Mouse (Mus musculus): ENCODE data around the gene Enox1. TPM values are rescaled to one million over a fixed set of nuclear protein-coding genes. Genes with fewer than 3 reads are reported as not detected.

Gene Enox1
- total RNA-seq, 2 experiments from 2014 or later, result 4.9 to 9.4 TPM

DNA sequence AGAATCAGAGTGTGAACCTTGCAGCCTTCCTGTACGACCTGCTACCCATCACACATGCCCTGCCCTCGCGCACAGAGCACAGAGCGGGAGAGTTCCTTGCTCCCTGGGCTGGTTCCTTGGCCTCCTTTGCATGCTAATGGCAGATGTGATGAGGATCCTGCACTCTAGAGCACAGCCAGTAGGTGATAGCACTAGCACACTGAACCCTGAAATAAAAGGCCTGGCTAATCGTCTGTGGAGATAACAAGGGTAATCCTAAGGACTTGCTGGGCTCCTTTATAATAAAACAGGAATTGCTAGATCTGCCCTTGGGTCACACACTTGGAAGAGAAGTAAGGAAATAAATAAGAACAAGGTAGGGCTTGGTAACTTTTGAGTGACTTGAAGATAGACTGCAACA lies 215.4 kb downstream of the Enox1 start:
- no peak for DNase-seq

DNA sequence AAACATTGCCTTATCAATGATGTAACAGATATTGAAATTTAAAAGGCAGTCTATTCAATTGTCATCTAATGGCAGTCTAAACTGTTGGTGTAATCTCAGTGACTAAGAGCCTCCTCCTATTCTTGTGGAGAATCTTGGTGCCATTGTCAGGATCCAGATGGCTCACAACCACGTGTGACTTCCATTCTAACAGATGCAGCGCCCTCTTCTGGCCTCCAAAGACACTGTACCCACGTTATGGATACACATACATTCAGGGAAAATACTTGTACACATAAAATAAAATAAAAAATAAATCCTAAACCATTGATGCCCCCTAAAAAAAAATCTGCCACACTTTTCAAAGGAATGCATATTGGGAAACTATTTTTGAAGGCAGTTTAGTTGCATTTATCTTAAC lies 216.6 kb downstream of the Enox1 start:
- no peak for DNase-seq

DNA sequence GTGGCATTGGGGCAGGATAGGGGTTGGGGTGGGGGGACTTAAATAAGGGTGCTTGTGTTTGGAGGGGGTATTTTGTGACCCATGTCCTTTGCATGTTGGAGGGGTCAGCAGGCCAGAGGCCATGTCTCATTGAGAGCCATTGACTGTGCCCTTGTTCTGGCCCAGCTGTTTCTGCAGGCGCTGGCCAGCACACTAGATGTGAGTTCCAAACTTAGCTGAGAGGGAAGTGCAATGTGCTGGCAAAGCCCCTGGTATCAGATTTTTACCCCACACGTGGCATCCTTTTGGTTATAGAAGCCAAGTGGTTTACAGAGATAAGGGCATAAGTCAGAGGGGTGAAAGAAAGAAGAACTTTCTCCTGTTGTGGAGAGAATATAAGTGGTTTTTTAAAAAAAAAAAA lies 218.5 kb downstream of the Enox1 start:
- DNase-seq, result no peak

DNA sequence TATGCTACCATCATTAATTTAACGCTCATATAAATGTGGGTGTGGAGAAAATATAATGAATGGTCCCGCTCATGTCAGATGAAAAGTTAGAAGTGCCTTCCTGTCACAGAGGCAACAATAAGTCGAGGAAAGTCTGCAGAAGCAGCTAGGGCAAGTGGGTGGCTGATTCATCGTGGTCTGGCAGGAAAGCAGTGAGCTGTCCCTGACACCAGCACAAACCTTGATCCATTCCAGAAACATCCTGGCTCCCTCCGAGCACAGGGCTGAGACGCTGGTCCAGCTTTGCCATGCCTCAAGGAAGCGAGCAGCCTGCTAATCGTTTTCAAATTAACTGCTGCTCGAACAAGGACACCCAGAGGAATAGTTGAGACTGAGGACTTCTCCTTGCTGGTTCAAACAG lies 219.1 kb downstream of the Enox1 start:
- peak; percentile 70 for DNase-seq

DNA sequence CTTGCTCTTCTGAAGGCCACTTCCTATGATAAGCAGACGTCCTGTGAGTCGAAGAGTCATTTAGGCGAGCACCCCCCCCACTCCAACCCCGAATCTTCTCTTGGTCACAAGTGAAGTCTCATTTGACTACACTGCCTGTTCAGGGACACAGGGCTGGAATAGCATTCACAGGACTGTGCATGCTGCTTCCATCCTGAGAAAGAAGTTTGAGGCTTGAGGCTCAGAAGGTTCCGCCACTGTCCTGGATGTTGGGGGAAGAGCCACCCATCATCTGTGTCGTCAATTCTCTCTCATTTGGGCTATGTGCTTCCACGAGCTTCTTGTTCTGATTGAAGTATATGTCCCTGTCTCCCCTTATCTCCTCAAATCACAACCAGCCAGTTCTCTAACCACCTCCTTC lies 220.2 kb downstream of the Enox1 start:
- DNase-seq, result no peak

- DNase-seq, result no peak
These were observed 220.9 kb downstream of the Enox1 start for GRCm38 (mm10) chr14:77377439-77377838.

GRCm38 (mm10) chr14:77377873-77378272 lies 221.3 kb downstream of the Enox1 start:
- no peak for DNase-seq

- DNase-seq, result no peak
These were observed 225.0 kb downstream of the Enox1 start for GRCm38 (mm10) chr14:77381532-77381931.

DNA sequence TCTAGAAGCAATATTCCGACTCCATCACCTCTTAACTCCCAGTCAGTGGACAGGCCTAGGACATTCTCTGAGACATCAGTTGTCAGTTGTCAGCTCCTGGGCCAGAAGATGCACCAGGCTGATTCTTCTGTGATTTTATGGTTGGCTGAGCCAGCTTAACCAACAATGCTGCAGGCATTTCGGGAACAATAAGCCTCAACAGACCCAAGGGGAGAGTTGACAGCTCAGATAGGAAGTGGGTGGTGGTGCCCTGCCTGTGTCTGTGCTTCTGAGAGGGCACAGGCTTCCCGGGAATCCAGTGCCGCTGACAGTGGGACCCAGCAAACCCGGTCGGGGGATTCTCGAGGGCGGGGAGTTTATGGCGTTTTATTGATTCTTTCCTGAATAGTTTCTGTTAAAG lies 229.1 kb downstream of the Enox1 start:
- DNase-seq, result no peak

DNA sequence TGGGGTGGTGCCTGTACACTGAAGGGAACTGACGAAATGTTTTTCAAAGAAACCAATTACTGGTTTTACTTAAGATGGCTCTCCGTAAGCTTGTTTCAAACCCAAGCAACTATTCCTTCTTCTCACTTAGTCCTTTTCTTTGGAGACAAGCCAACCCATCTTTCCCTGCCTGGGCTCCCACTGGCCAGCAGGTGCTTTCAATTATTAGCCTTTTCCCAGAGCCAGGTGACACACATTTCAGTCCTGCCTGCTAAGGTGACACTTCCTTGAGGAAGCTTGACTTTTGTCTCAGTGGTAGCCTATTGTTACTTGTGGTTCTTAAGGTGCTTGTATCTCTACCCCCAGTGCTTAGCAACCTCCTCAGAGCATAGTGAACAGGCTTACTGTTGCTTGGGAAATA lies 231.3 kb downstream of the Enox1 start:
- no peak for DNase-seq

DNA sequence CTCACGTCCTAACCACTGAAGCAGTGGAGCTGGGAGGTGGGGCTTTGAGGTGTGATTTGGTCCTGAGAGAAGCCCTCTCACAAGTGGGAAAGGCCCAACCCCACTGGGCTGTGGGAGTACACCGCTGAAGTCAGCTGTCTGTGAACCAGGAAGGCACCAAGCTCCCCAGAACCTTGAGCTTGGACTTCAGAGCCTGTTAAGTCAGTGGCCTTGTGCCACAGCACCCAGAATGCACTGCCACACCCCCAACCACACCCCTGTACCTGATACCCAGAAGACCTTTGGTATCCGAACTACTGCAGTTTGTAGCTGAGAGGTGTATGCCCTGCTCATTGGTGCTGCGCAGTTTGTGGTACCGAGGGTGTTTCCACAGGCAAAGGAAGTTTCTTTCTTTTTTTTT lies 232.7 kb downstream of the Enox1 start:
- DNase-seq, result no peak

GRCm38 (mm10) chr14:77392476-77392875 lies 235.9 kb downstream of the Enox1 start:
- no peak for DNase-seq

GRCm38 (mm10) chr14:77406241-77407114 lies 249.9 kb downstream of the Enox1 start:
- no peak for DNase-seq

DNA sequence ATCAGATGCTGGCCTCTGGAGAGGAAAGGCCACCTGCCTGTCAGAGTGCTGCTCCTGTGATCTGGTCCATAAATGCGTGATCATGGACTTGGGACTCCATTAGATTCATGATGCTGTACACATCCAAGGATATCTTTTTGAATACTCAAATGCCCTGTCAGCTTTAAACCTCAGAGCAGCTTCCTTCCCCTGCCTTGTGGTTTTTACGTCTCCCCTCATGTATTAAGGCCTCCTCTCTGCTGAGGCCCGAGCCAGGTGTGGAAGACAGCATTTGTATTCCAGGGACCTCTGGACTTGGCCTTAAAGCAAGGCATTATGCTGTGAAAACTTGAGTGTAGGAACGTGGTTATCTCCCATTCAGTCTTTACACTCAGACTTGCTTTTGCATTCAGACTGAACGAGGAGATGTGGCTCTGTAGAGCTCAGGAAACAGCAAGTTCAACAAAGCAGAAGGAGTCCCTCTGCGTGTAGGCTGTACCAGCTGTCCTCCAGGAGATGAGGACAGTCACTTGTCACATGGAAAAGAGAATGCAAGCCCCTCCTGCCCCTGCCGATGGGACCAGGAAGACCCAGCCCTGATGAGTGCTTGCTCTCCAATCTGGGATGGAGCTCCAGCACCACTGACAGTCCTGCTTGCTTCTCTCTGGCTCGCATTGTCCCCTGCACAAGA lies 252.8 kb downstream of the Enox1 start:
- DNase-seq, result no peak

DNA sequence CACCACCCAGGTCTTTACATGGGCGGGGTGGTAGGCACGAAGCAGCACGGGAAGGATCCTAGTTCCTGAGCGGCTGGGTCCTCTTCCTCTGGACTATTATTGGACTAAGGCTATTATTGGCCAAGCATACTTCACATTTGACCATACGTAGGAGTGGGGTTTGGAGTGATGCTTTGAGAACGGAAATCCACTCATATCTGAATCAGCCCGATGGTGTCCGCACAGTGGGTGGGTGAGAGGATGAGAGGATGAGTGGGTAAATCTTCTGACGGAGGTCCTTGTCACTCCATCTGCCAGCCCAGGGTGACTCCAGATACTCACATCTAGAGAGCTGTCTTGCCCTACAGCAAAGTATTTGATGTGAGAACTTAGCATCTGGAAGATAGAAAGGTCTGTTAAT lies 253.8 kb downstream of the Enox1 start:
- DNase-seq, result no peak

GRCm38 (mm10) chr14:77413106-77413505 lies 256.5 kb downstream of the Enox1 start:
- DNase-seq, result no peak

- DNase-seq, result no peak
These were observed 259.8 kb downstream of the Enox1 start for GRCm38 (mm10) chr14:77416358-77416757.

- DNase-seq, result no peak
These were observed 264.5 kb downstream of the Enox1 start for GRCm38 (mm10) chr14:77421031-77421430.

DNA sequence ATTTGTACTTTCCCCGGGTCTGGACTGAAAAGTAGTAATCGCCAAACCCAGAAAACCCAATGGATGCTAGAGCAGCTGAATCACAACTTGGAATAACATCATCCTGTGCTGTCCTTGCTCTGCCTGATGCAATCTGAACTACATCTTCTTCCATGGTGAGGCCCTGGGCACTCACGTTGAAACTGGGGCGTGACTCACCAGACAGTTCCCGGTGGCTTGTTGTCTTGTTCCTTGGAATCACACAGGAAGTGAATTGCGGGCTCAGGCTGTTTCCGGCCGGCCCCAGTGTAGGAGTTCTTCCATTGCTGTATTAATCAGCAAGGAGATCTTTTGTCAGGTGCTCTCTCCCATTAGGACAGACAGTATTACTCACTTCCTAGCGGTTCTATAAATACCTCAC lies 266.6 kb downstream of the Enox1 start:
- DNase-seq, result peak; percentile 15

DNA sequence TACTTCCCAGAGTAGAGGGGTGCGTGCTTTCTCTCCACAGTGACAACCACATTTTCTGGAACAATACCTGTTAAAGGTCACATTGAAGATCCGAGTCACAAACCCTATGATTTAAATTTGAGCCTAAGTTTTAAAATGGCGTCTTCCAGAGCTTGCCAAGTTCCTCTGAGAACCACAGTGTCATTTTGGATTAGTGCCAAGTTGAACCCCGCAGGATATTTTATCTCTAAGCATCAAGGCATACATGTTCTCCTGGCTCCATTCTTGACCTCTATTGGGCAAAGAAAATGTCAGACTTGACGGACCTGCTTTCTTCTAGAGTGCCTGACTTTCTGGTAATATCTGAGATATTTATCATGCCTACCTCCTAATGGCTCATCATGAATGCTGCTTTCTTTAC lies 282.9 kb downstream of the Enox1 start:
- no peak for DNase-seq

DNA sequence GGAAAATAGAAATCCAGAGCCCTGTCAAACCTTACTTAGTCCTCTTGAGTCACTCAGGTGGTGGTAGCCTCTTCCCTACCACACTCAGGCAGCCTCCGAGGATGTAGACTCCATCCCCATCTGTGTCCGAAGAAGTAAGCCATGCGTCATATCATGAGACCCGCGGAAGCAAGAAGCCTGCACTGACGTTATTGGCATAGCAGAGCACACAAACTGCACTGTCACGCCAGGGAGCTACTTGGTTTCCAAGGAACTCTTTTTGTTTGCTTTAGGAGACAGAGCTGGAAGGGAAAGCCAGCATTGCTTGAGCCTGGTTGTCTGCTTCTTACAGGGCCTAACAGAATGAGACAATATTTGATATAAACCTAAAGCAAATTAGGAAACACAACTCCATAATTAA lies 284.2 kb downstream of the Enox1 start:
- DNase-seq, result no peak

DNA sequence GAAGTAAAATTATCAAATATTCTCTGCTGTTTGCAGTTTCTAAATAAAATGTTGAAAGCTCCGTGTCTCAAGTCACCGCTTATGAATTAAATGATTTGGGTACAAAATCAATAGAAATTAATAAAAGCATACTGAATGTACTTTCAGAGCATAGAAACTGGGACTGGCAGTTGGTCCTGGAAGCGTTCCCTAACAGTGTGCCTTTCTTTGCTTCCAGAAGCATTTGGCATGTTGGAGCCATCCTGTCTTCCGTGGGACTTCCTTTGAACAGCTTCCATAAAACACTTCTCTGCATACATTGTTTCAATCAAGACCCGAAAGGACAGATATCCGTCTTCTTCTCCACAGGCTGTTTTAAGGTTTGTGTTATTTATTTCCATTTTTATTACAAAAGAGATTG lies 285.0 kb downstream of the Enox1 start:
- DNase-seq, result no peak

DNA sequence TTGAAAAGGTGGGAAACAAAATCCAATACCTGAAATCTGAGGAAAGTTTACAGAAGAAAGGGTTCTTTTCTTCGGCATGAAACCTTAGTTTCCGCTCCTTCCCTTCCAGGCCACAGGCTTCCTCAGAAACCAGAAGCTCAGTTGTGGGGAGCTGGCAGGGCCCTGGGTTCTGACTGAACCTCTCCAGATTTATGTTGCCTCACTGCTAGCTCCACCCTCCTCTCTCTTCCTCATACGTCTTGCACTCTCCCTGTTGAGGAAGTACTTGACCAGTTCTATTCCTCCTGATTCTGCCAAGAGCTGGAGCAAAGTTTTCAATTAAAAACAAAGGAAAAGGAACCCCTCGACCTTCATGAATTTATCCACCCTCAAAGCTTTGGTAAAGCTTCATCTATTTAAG lies 291.4 kb downstream of the Enox1 start:
- DNase-seq, result no peak

GRCm38 (mm10) chr14:77451916-77452315 lies 295.4 kb downstream of the Enox1 start:
- no peak for DNase-seq

Data from adrenal gland, postnatal 10 days (tissue).